Mouse (Mus musculus): ENCODE measurements around the gene Coq5. TPM values are rescaled to one million over a fixed set of nuclear protein-coding genes. Genes with fewer than 3 reads are reported as not detected.

The Coq5 gene
- polyA plus RNA-seq, 1 experiment: 15.4 TPM

Other genes with a start within 250 kb of the Coq5 start
- gene Gm10401, start 181.4 kb upstream of the Coq5 start, polyA plus RNA-seq (2012; rRNA removed): 0.30 TPM in 1 of 2 replicates, not detected in the other
- gene Acads, start 160.3 kb upstream of the Coq5 start, polyA plus RNA-seq (2012; rRNA removed): 107 and 151 TPM in 2 replicates
- gene Unc119b, start 144.7 kb upstream of the Coq5 start, polyA plus RNA-seq (2012; rRNA removed): 78.3 and 91.3 TPM in 2 replicates
- gene Mlec, start 121.5 kb upstream of the Coq5 start, polyA plus RNA-seq (2012; rRNA removed): 138 and 166 TPM in 2 replicates
- 2.4 and 3.3 TPM in 2 replicates for gene Cabp1, start 85.3 kb upstream of the Coq5 start, polyA plus RNA-seq (2012; rRNA removed)
- 108 and 125 TPM in 2 replicates for gene Pop5, start 43.8 kb upstream of the Coq5 start, polyA plus RNA-seq (2012; rRNA removed)
- gene Rnf10, start 6.8 kb upstream of the Coq5 start, polyA plus RNA-seq (2012; rRNA removed): 162 and 183 TPM in 2 replicates
- gene Dynll1, start 21.3 kb downstream of the Coq5 start, polyA plus RNA-seq (2012; rRNA removed): 125 and 204 TPM in 2 replicates
- 40.3 and 55.6 TPM in 2 replicates for gene Srsf9, start 47.5 kb downstream of the Coq5 start, polyA plus RNA-seq (2012; rRNA removed)
- 12.4 and 14.3 TPM in 2 replicates for gene Gatc, start 61.5 kb downstream of the Coq5 start, polyA plus RNA-seq (2012; rRNA removed)
- gene Triap1, start 61.6 kb downstream of the Coq5 start, polyA plus RNA-seq (2012; rRNA removed): 19.1 and 28.7 TPM in 2 replicates
- 1,933 and 1,974 TPM in 2 replicates for gene Cox6a1, start 69.3 kb downstream of the Coq5 start, polyA plus RNA-seq (2012; rRNA removed)
- gene Msi1, start 149.9 kb downstream of the Coq5 start, polyA plus RNA-seq (2012; rRNA removed): 1.5 and 2.2 TPM in 2 replicates
- gene Pla2g1b, start 186.6 kb downstream of the Coq5 start, polyA plus RNA-seq (2012; rRNA removed): 0.29 and 0.42 TPM in 2 replicates
- gene Sirt4, start 205.1 kb downstream of the Coq5 start, polyA plus RNA-seq (2012; rRNA removed): 44.3 and 51.1 TPM in 2 replicates
- 97.9 and 102 TPM in 2 replicates for gene Pxn, start 227.0 kb downstream of the Coq5 start, polyA plus RNA-seq (2012; rRNA removed)